Mouse (Mus musculus): ENCODE measurements around the gene Spata2l.
A peak's percentile ranks its signal among the peaks of the same experiment; 100 is the strongest.
"Not testable (repeated sequence)": the region's sequence is repeated elsewhere in the genome, so short reads cannot be mapped to it uniquely, and the experiment has no call there.

The Spata2l gene

DNA sequence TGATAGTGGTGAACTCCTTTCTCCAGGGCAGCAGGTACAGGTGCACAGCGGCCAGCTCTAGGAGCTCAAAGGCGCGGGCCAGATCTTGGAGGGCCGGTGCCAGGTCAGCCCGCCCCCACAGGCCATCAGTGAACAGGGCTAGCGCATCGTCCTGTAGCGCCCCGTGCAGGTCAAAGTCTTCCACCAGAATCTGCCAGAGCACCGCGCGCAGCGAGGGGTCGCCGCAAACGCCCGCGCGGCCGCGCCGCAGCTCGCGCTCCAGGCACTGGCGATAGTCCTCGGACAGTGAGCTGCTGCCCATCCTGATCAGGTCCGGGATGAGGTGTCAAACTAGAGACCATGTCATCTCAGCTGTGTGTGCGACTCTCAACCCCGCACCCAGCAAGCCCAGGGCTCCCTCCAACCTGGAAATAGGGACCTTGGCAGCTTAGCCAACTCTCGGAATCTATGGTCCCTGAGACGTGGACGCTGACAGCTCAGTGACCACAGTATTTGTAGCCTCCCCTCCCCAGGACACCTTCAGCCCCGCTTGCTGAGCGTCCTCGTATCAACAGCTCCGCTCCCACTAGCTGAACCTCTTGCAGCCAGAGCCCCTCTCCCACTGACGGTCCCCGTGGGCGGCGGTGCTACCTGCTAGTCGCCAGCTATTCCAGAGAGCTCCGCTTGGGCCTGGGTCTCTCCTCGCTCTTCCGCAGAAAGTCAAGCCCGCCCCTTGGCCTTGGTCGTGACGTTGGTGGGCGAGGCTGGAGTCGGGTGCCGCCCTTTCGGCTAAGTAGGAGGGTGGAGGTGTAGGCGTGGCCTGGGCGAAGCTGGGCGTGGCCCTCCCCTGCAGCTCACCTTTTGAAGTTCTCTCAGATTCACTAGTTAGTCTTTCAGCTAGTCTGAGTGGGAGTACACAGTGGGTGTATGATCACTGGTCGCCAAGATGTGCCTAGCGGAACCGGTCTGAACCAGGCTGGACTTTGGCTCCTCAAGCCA is at the start of gene Spata2l:
TSS of gene Spata2l (minus strand) at position 714 of the 978 bp plus-strand sequence.
- peak; percentile 98 for DNase-seq (ENCODE audit: low read depth, low spot score)

DNA sequence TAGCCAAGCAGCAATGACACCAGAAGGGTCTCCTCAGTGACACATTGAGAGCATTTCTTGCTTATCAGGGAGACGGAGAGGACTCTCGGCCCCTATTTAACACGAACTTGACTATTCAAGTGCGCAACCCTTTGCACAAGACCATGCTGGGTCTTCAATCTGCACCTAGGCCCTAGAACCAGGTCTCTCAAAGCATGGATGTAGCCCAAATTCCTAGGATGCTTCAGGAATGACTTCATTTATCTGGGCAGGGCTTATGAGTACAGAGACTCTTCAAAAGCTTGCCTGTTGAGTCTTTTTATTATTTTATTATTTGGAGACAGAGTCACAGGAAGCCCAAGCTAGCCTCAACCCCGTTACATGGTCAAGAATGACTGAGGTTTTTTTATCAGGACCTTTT is 48.5 kb upstream of the Spata2l start:
- DNase-seq (ENCODE audit: low read depth, low spot score), result no peak

DNA sequence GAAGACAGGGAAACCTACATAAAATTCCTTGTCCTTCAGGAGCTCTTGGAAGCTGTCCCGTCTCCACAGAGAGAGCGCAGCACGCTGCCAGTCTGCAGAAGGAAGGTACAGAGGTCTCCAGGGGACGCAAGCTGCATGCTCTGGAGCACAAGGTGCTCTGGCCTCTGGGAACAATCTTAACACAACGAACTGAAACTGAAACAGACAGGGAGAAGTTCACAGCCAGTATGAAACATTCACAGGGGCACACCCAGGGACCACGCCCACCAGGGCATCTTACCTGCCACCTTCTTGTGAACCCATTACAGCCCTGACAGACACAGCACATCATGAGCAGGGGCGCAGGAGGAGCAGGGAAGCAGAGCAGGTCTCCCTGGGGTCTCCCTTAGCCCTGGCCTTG is 48.0 kb upstream of the Spata2l start:
- no peak for DNase-seq (ENCODE audit: low read depth, low spot score)

DNA sequence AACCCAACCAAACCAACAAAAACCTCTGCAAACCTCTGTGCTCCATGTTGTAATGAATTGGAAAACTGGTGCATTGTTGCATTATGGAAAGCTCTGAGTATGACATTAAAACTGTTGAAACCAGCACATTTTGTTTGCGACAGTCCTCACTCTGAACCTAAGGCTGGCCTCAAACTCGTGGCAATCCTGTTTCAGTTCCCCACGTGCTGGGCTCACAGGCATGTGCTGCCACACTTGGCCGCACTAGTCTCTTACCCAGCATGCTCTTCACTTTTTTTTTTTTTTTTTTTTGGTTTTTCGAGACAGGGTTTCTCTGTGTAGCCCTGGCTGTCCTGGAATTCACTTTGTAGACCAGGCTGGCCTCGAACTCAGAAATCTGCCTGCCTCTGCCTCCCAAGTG is 47.0 kb upstream of the Spata2l start:
- not testable (repeated sequence) for DNase-seq (ENCODE audit: low read depth, low spot score)

DNA sequence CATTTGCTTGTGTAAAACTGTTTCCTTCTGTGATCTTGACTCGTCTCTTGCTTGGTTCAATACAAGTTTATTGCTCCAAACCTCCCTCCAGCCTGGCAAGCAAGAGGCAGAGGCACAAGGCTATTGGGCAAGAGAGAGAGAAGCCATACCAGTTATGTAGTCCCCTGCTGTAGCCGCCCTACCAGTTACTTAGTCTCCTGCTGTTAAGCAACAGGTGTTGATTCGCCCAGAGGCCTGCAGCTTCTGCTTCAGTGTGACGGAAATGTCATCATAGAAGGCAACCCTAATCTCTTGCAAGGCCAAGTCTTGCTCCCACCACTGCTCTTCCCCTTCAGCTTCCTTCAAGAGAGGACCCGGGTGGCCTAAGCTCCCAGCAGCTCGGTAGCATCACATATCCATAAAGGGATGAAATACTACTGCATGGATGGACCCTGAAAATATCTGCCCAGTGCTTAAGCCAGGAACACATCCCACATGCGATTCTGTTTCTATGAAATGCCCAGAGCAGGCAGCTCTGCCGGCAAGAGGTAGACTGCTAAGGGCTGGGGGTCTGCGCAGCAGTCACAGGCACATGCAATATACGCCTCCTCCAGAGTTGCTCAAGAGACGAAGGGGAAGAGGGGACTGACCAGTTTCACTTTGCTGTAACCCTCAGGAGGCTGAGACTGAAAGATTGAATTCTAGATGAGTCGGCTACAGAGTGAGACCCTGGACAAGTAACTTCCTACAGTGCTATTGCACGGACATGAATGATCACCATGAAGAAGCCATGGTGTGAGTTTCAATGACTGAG is 44.5 kb upstream of the Spata2l start:
- no peak for DNase-seq (ENCODE audit: low read depth, low spot score)

DNA sequence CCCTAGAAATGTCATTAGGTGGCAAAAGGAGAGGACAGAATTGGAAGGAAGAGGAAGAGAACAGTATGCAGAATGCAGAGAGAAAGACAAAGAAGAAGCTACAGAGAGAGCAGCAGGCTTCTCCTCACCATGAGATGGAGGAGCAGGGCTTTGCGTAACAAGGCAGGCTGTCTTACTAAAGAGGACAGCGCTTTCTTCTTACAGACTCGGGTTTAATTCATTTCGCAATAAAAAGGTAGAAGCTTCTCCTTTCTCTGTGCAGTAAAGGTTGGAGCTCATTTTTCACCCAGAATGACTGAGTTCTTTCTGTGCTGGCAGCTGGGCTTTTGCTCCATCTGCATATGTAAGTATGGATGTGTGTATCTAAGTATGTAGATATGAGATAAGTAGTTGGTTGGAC is 43.8 kb upstream of the Spata2l start:
- DNase-seq (ENCODE audit: low read depth, low spot score), result no peak

DNA sequence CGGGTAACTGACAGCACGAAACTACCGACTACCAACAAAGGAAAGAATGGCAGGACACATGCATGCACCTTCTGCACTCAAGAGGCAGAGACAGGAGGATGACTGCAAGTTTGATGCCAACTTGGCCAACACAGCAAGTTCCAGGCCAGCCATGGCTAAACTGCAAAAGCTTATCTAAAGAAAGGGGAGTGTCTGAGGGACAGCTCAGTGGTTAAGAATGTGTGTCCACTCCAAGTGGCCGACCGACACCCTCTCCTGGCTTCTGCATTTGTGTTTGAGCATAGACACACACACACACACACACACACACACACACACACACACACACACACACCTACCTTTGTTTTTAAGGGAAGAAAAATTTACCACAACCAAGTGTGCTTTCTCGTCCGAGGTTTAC is 42.4 kb upstream of the Spata2l start:
- no peak for DNase-seq (ENCODE audit: low read depth, low spot score)

DNA sequence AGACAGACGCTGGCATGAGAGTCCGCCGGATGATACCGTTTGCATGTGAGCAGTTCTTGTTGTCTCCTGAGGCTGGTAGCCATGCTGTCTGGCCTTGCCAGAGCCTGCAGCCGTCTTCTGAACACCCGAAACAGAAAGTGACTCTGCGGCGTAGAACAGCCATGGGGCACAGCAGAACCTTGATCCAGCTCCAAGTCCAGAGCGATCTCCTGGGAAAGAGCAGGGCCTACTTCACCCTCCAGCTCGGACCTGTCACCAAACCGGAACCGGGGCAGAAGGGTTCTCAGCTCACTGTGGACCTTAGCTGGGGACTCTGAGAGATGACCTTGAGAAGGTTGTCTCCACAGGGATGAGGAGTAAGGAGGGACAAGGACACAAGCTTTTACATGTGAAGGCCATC is 39.1 kb upstream of the Spata2l start:
- DNase-seq (ENCODE audit: low read depth, low spot score), result no peak

DNA sequence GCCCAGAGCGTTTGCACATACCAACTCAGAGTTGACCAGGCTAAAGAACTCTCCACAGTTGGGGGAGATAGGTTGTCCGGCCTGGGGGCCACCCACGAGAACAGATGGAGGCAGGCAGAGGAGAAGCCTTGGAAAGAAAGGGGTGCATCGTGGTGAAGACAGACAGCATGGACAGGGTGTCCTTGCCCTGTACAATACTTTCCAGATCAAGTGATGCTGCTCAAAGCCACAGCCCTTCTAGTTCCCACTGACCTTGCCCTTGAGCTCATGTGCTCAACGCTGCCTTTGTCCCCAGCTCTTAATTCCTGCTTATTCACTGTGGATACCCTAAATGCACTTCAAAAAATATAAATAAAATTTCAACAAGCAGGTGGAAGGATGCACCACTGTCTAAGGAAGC is 38.4 kb upstream of the Spata2l start:
- no peak for DNase-seq (ENCODE audit: low read depth, low spot score)

DNA sequence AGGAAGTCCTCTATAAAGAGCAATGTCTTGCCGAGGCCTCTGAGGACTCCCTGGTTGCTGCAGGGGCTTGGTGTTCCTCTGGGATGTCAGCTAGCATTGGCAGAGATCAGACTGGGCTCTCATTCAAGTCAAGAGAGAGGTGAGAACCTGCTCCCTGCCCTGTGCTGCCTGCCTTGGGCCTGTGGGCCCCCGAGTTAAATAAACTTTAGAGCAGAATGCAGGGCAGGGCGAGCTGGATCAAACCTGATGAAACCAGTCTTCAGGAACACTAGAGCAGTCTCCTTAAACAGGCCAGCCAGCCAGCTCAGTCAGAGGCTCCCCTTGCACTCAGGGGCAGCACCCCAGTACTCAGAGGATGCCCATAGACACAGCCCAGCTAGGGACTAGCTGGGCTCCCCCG is 35.9 kb upstream of the Spata2l start:
- peak; percentile 65 for DNase-seq (ENCODE audit: low read depth, low spot score)

DNA sequence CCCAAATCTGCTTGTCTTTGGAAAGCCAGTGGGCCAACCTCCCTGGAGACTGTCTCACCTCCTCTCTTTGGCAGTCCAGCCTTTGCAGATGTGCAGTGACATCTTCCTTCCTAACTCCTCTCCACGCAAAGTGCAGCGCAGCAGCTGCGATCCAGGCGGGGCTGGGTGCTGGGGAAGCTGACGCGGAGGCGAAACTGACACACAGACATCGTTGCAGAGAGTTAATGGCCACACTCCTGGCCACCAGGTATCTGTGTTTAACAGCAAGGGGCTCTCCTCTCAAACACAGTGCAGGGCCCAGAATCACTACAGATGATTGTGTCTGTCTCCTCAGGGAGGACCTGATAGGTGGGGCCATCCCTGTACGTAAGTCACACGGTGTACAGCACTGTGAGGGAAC is 35.1 kb upstream of the Spata2l start:
- DNase-seq (ENCODE audit: low read depth, low spot score), result no peak

DNA sequence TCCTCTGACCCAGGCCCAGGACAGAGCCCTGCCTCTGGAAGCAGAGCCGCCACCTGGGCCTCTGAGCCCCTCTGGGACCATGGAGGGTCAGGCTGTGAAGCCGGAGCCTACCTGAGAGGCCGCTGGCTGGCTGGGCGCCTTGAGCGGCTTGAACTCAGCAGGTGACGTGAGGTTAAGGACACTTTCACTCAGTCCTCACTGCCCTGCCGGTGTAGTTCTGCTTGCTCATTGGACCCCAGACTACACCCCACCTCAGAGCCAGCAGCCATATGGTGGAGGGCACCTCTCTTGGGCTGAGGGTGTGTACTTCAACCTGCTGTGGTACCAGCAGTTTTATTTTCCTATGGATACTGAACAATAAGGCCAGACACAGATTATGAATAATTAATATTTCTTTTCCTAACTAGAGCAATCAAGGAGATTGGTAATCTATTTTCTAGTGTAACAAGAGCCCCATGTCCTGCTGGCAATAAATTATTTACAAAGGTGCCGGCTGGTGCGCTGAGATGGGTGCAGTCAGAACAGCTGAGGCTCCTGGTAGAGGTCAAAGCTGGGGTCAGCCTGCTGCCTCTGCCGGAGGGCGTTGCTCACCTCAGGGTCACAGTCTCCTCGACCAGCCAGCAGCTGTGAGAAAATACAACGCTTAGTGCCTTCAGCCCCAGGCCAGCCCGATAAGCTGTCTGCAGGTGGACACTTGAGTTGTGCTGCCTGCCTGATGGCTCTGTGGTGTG is 32.1 kb upstream of the Spata2l start:
- DNase-seq (ENCODE audit: low read depth, low spot score), result peak; percentile 46

DNA sequence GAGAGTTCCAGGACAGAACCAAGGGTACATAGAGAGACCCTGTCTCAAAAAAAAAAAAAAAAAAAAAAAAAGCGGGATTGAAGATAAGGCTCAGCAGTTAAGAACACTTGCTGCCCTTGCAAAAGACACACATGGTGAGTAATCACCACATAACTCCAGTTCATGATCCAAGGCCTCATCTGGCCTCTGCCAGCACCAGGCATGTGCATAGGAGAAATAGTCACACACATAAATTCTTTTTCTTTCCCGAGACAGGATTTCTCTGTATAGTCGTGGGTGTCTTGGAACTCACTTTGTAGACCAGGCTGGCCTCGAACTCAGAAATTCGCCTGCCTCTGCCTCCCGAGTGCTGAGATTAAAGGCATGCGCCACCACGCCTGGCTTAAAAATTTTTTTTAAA is 21.6 kb upstream of the Spata2l start:
- not testable (repeated sequence) for DNase-seq (ENCODE audit: low read depth, low spot score)

DNA sequence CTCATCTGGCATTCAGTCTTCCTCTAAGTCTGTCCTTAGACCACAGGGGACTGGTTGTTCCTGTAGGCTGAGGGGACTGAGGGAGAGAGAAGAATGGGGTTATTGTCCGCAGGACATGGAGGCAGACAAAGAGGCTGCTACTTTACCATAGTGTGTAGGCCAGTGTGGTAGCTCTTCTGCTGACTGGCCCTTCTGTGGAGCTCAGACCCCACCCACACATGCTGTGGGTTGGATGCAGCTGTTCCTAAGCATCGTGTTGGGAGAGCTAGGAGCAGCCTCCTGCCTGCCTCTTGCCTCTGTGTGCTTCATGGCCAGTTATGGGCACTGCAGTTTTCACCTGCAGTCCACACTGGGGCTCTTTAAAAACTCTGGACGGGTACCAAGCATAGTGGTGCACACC is 21.1 kb upstream of the Spata2l start:
- DNase-seq (ENCODE audit: low read depth, low spot score), result no peak

DNA sequence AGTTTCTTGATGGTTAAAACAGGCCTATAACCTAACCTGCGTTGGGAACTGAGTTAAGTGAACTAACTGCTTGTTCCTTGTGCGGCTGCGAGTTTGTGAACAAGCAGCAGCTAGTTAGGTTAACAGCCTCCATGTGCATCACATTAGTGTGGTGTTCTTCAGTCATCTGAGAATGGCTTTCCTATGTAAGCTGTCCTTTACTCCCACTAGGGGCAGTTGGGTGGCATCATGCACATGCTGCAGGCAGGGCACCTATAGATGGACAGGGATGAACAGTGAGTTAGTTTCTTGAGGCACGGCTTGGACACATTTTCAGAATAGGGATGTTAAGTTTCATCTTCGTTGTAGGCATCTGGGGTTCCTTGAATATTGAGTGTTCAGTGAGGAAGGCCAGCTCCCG is 19.1 kb upstream of the Spata2l start:
- DNase-seq (ENCODE audit: low read depth, low spot score), result no peak

DNA sequence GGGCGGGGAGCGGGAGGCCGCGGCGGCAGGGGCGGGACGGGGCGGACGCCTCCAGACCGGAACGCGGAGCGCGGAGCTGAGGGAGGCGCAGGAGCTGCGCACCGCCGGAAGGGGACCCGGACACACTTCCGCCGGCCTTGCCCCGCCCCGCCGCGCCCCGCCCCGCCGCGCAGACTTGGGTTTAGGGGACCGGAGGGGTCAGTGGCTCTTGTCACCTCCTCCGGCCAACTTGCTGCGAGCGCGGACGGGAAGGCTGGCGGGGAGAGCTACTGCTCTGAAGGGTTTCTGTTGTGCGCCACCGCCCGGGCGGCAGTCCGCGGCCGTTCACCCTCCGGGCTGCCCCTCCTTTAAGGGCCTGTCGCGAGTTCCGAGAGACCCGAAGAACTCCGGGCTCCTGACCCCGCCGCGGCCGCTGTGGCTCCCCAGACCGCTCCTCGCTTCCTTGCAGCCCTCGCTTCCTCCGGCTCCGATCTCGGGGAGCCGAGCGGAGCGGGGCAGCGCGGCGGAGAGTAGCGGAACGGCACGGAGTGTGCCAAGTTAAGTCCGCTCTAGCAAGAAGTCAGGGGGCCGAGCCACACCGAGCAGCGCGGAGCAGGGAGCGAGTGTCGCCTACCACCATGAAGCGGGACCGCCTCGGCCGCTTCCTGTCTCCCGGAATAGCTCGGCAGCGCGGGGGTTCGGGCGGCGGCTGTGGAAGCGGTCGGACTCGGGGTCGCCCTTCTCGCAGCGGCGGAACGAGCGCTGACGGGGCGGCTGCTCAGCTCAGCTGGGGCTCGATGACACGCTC is 18.3 kb upstream of the Spata2l start, which contains the start of the genes Zfp276 and Vps9d1:
TSS of gene Zfp276 (plus strand) at position 97 of the 787 bp plus-strand sequence.
TSS of gene Vps9d1 (minus strand) at position 250 of the 787 bp plus-strand sequence.
- peak; percentile 82 for DNase-seq (ENCODE audit: low read depth, low spot score)

DNA sequence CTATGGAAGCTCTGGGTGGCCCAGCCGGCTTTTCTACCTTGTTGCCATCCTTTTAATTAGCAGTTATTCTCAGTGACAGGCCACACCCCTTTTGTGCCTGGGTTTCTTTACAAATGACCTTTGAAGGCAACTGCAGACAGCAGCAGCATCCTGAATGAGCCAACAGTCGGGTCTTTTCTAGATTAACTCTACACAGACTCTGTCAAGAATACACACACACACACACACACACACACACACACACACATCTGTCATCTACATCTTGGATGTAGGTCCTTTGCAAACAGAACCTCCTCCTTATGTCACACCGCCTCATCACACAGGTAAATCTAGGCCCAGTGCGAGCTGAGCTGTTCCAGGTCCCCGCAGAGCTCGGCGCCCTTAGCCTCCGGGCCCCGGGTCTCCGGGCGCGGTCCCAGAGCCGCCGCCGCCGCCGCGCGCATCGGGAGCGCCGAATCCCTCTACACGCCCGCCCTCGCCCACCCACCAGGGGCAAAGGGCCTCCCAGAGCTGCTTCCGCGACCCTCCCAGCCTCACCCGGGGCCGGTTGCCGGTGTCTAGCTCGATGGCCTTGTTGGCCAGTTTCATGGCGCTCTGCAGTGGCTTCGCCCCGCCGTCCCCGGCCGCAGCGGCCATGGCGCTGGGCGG is 17.5 kb upstream of the Spata2l start:
- no peak for DNase-seq (ENCODE audit: low read depth, low spot score)

DNA sequence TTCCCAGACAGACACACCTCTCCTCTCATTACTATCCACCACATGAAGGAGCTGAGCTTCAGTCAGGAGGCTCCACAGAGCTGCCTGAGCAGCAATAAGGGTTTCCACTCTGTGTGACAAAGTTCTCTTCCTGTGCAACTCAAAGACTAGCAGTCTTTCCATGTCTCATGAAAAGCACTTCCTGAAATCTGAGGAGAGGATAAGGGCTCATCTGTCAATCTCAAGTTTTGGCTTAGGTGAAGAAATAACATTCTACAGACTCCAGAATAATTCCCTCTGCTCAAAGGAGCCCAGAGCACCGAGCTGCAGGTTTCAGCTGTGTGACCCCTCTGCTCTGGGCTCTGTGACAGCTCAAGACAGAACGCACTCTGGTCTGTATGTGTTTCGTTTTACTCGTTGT is 16.9 kb upstream of the Spata2l start:
- no peak for DNase-seq (ENCODE audit: low read depth, low spot score)

DNA sequence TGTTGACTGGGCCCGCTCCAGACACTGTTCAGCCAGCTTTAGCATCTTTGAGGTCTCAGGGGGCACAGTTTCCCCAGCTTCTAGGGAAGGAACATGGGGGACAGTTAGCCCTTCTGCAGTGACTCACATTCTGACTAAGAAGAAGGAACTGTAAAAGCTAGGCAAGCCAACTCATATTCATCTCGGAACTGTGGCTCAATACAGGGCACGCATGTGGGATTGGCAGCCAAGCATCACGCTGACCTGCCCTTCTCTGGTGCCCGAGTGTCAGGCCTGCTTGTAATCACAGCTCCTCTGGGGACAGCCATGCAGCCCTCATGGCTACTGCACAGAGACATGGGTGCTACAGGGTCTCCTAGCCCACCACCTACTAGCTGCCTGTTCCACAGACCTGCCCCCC is 14.9 kb upstream of the Spata2l start:
- no peak for DNase-seq (ENCODE audit: low read depth, low spot score)

DNA sequence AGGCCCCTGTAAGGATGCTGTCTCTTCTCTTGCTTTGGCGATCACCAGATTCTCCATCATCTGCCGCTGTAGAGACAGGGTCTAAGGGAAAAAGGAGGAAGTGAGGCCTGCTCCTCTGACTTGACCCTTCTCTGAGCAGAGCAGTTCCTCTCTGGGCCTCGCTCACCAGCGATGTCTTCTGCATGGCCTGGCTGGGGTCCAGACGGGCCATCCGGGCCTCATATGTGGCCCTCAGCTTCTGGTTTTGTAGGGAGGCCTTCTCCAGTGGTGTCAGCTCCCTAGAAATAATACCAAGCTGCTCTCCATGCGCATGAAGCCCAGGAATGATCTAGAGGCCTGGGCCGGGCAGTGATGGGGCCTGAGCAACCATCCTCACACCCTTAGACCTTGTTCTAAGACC is 12.6 kb upstream of the Spata2l start:
- no peak for DNase-seq (ENCODE audit: low read depth, low spot score)

DNA sequence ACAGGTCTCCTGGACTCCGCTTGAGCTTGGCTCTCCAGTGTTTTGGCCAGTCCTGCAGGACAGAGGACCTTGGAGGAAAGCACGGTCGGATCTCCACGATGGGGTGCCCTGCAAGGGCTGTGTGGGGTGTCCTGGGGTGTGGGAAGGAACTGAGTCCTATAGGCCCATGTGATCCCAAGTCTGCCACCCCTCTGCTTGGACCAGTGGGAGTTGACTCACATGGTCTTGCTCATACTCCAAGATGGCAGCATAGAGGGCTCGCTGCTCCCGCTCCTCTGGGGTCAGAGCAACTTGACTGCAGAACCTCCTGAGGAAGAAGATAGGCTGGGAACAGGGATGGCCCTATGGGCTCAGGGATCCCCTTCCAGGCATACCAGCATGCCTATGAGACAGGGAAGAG is 11.7 kb upstream of the Spata2l start:
- no peak for DNase-seq (ENCODE audit: low read depth, low spot score)
